Mouse (Mus musculus) forebrain, embryonic 13.5 days (tissue): ENCODE data around the gene 1700056E22Rik. TPM values are rescaled to one million over a fixed set of nuclear protein-coding genes. Genes with fewer than 3 reads are reported as not detected.

ENCODE experiments used
- ATAC-seq: fragments of 200-750 bp; cut with Nextera tagmentation; 2 replicates; pipeline ENCODE4 v1.8.0; 2017
- H3K27ac ChIP-seq: fragments of 300-500 bp; sonication (generic); 2 replicates; pipeline ENCODE4 v1.5.1; 2015; ENCODE audit warnings: inconsistent platforms, mild to moderate bottlenecking, moderate library complexity
- H3K27me3 ChIP-seq: fragments of 300-500 bp; sonication (generic); 2 replicates; pipeline ENCODE4 v1.6.1; 2015; ENCODE audit warnings: mild to moderate bottlenecking, inconsistent platforms
- H3K36me3 ChIP-seq: fragments of 300-500 bp; sonication (generic); 2 replicates; pipeline ENCODE4 v1.6.1; 2015; ENCODE audit warnings: mild to moderate bottlenecking, inconsistent platforms; ENCODE audit not compliant: poor library complexity, severe bottlenecking
- H3K4me1 ChIP-seq: fragments of 300-500 bp; sonication (generic); 2 replicates; pipeline ENCODE4 v1.6.1; 2015; ENCODE audit warnings: inconsistent platforms
- H3K4me2 ChIP-seq: fragments of 300-500 bp; sonication (generic); 2 replicates; pipeline ENCODE4 v1.6.1; 2015; ENCODE audit warnings: inconsistent platforms, mild to moderate bottlenecking, moderate library complexity
- H3K4me3 ChIP-seq: fragments of 300-500 bp; sonication (generic); 2 replicates; pipeline ENCODE4 v1.5.1; 2015; ENCODE audit warnings: mild to moderate bottlenecking, inconsistent platforms
- H3K9ac ChIP-seq: fragments of 300-500 bp; sonication (generic); 2 replicates; pipeline ENCODE4 v1.6.1; 2015; ENCODE audit warnings: mild to moderate bottlenecking, inconsistent platforms
- H3K9me3 ChIP-seq: fragments of 300-500 bp; sonication (generic); replicated peaks from 2 replicates; pipeline ENCODE4 v1.6.1; 2016; ENCODE audit warnings: inconsistent platforms
- WGBS: fragments of 180-500 bp; shearing (Covaris S2); methylation state at CpG from one replicate; pipeline ENCODE4 v1.1.7; 2015; 5-methylcytosine and 5-hydroxymethylcytosine counted together
- polyA plus RNA-seq: library from polyadenylated mRNA; unstranded; fragments of >200 nt; fragmentation: Nextera tagmentation; extraction: Ambion mirVana; gene quantifications from 2 replicates; pipeline ENCODE4 v1.2.1, GENCODE M21; 2015

The 1700056E22Rik gene
- polyA plus RNA-seq, 1 experiment from 2014 or later = 1.5 TPM

- no peak for ATAC-seq
- Histone ChIP-seq H3K4me3 (no peak overlapping the region), H3K9ac (no peak overlapping the region), H3K9me3 (no peaks in the 10 kb centered on the region), H3K4me1 (peaks cover 39% of the 10 kb centered on the region), H3K27me3 (no peaks in the 10 kb centered on the region), H3K27ac (no peak overlapping the region), H3K36me3 (no peaks in the 10 kb centered on the region), H3K4me2 (no peak overlapping the region)
- 77% methylated on average over 1 of the region's 1 CpGs for WGBS
Observed at GRCm38 (mm10) chr1:184061901-184062300, 27.8 kb upstream of the 1700056E22Rik start.

GRCm38 (mm10) chr1:184060828-184061734 lies 27.0 kb upstream of the 1700056E22Rik start:
- Histone ChIP-seq H3K27me3 (no peaks in the 10 kb centered on the region), H3K27ac (no peak overlapping the region), H3K4me2 (no peak overlapping the region), H3K36me3 (no peaks in the 10 kb centered on the region), H3K9me3 (no peaks in the 10 kb centered on the region), H3K4me3 (no peak overlapping the region), H3K4me1 (peaks cover 30% of the 10 kb centered on the region), H3K9ac (no peak overlapping the region)
- ATAC-seq = no peak
- 69% methylated on average over 4 of the region's 4 CpGs for WGBS

DNA sequence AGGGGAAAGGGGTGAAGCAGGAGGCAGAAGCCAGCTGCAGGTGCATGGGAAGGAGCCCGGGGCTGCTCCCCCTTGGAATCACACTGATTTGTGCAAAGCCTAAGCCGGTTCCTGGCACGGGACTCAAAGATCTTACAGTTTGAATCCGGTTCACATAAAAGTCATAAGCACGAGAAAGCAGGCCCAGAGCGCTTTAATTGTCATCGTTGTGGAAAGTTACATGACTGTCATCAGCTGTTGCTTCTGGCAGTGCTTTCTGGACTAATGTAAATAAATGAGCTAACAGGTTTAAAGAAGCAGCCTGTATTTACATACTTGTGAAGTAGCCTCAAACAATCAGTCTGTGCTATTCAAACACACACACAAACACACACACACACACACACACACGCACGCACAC lies 26.3 kb upstream of the 1700056E22Rik start:
- Histone ChIP-seq H3K27me3 (no peaks in the 10 kb centered on the region), H3K9me3 (no peaks in the 10 kb centered on the region), H3K4me1 (peaks cover 24% of the 10 kb centered on the region), H3K27ac (no peak overlapping the region), H3K36me3 (no peaks in the 10 kb centered on the region), H3K4me2 (no peak overlapping the region), H3K4me3 (no peak overlapping the region), H3K9ac (no peak overlapping the region)
- ATAC-seq = peak; percentile 46; the same call in 1 of the 2 replicates
- WGBS = 76% methylated on average over 9 of the region's 9 CpGs

GRCm38 (mm10) chr1:184059814-184060213 lies 25.7 kb upstream of the 1700056E22Rik start:
- H3K36me3 ChIP-seq = no peaks in the 10 kb centered on the region
- no peaks in the 10 kb centered on the region for H3K27me3 ChIP-seq
- no peak overlapping the region for H3K27ac ChIP-seq
- H3K9ac ChIP-seq = no peak overlapping the region
- H3K9me3 ChIP-seq = no peaks in the 10 kb centered on the region
- 93% methylated on average over 3 of the region's 3 CpGs for WGBS
- ATAC-seq = no peak
- H3K4me1 ChIP-seq = peaks cover 19% of the 10 kb centered on the region
- no peak overlapping the region for H3K4me2 ChIP-seq
- no peak overlapping the region for H3K4me3 ChIP-seq

GRCm38 (mm10) chr1:184058206-184058605 lies 24.1 kb upstream of the 1700056E22Rik start:
- Histone ChIP-seq H3K9me3 (no peaks in the 10 kb centered on the region), H3K4me3 (no peak overlapping the region), H3K4me1 (peaks cover 18% of the 10 kb centered on the region), H3K27ac (no peak overlapping the region), H3K36me3 (no peaks in the 10 kb centered on the region), H3K9ac (no peak overlapping the region), H3K27me3 (no peaks in the 10 kb centered on the region), H3K4me2 (no peak overlapping the region)
- no peak for ATAC-seq
- 96% methylated on average over 8 of the region's 8 CpGs for WGBS

DNA sequence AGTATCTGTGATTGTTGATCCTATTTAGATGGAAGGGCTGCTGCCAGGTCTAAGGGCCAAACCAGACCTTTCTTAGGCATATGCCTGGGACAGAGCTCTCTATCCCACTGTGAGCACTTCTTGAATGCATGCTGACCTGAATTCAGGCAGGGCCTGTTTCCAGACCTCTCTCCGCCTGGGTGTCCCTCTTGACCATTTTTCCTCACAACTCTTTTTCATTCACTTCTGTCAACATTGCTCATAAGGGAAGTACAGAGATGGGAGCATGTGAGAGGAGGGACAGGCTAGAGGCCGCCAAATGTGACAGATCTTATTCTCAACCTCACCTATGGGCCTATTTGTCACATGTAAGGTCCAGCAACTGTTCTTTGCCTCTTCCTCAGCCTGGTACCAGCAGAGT lies 20.1 kb upstream of the 1700056E22Rik start:
- no peaks in the 10 kb centered on the region for H3K9me3 ChIP-seq
- H3K36me3 ChIP-seq = no peaks in the 10 kb centered on the region
- H3K27ac ChIP-seq = no peak overlapping the region
- no peaks in the 10 kb centered on the region for H3K27me3 ChIP-seq
- no peak overlapping the region for H3K9ac ChIP-seq
- no peak overlapping the region for H3K4me2 ChIP-seq
- H3K4me1 ChIP-seq = peaks cover 18% of the 10 kb centered on the region
- no peak overlapping the region for H3K4me3 ChIP-seq
- 76% methylated on average over 2 of the region's 2 CpGs for WGBS
- no peak for ATAC-seq

GRCm38 (mm10) chr1:184053711-184054110 lies 19.6 kb upstream of the 1700056E22Rik start:
- Histone ChIP-seq H3K4me2 (no peak overlapping the region), H3K27me3 (no peaks in the 10 kb centered on the region), H3K4me3 (no peak overlapping the region), H3K9ac (no peak overlapping the region), H3K36me3 (no peaks in the 10 kb centered on the region), H3K27ac (no peak overlapping the region), H3K9me3 (no peaks in the 10 kb centered on the region), H3K4me1 (peaks cover 18% of the 10 kb centered on the region)
- no peak for ATAC-seq
- 87% methylated on average over 4 of the region's 4 CpGs for WGBS

DNA sequence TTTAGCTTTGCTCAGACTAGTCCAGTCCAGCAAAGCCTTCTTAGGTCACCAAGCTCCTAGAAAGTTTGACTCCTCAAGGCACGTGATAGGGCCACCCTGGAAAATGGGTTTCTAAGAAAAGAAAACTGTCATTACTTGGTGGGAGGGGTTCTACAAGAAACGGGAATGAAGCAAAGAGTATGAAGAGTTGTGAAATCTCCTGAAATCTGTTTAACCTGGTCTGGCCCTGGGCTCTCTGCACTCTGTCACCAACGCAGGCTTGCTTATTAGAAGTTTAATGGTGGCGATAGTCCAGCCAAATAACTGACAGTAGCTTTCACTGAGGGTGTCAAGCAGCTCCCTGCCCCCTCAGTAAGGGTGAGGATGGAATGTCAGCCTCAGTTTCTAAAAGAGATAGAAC lies 19.0 kb upstream of the 1700056E22Rik start:
- Histone ChIP-seq H3K4me1 (peaks cover 18% of the 10 kb centered on the region), H3K9ac (no peak overlapping the region), H3K27me3 (no peaks in the 10 kb centered on the region), H3K4me3 (no peak overlapping the region), H3K4me2 (no peak overlapping the region), H3K36me3 (no peaks in the 10 kb centered on the region), H3K27ac (no peak overlapping the region), H3K9me3 (no peaks in the 10 kb centered on the region)
- WGBS = 87% methylated on average over 4 of the region's 4 CpGs
- no peak for ATAC-seq

- H3K36me3 ChIP-seq = no peaks in the 10 kb centered on the region
- WGBS = 79% methylated on average over 4 of the region's 4 CpGs
Observed at GRCm38 (mm10) chr1:184052331-184052730, 18.2 kb upstream of the 1700056E22Rik start.

DNA sequence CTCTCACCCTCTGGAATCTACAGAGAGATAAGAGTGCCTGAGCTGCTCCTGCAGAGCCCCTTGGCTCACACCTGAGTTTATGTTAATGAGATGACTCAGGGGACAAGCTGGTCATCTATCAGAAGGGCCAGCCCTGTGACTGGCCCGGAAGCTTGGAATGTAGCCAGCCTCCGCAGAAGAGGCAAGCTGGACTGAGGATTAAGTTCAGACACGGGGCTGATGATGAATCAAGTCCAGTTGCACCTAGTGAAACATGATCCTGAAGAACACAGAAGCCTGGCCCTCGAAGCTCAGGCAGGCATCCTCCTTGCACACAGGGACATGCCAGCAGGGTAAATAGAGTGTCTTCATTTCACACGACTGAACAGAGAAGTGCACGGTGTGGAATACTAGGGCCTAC lies 17.7 kb upstream of the 1700056E22Rik start:
- no peak overlapping the region for H3K4me2 ChIP-seq

More at GRCm38 (mm10) chr1:184052331-184052730, 18.2 kb upstream of the 1700056E22Rik start:
- Histone ChIP-seq H3K4me2 (no peak overlapping the region), H3K9ac (no peak overlapping the region), H3K4me3 (no peak overlapping the region), H3K4me1 (peaks cover 18% of the 10 kb centered on the region), H3K27me3 (no peaks in the 10 kb centered on the region), H3K27ac (no peak overlapping the region), H3K9me3 (no peaks in the 10 kb centered on the region)
- ATAC-seq = no peak

GRCm38 (mm10) chr1:184051286-184051685 lies 17.2 kb upstream of the 1700056E22Rik start:
- no peak for ATAC-seq
- Histone ChIP-seq H3K9ac (no peak overlapping the region), H3K4me1 (peaks cover 19% of the 10 kb centered on the region), H3K4me2 (no peak overlapping the region), H3K27ac (no peak overlapping the region), H3K9me3 (no peaks in the 10 kb centered on the region), H3K36me3 (no peaks in the 10 kb centered on the region), H3K4me3 (no peak overlapping the region), H3K27me3 (no peaks in the 10 kb centered on the region)
- WGBS = 78% methylated on average over 1 of the region's 1 CpGs

More for the DNA sequence above, 17.7 kb upstream of the 1700056E22Rik start:
- no peaks in the 10 kb centered on the region for H3K27me3 ChIP-seq
- 45% methylated on average over 6 of the region's 6 CpGs for WGBS
- H3K9me3 ChIP-seq = no peaks in the 10 kb centered on the region
- H3K27ac ChIP-seq = no peak overlapping the region
- no peak for ATAC-seq
- peaks cover 18% of the 10 kb centered on the region for H3K4me1 ChIP-seq
- no peaks in the 10 kb centered on the region for H3K36me3 ChIP-seq
- no peak overlapping the region for H3K4me3 ChIP-seq
- no peak overlapping the region for H3K9ac ChIP-seq

DNA sequence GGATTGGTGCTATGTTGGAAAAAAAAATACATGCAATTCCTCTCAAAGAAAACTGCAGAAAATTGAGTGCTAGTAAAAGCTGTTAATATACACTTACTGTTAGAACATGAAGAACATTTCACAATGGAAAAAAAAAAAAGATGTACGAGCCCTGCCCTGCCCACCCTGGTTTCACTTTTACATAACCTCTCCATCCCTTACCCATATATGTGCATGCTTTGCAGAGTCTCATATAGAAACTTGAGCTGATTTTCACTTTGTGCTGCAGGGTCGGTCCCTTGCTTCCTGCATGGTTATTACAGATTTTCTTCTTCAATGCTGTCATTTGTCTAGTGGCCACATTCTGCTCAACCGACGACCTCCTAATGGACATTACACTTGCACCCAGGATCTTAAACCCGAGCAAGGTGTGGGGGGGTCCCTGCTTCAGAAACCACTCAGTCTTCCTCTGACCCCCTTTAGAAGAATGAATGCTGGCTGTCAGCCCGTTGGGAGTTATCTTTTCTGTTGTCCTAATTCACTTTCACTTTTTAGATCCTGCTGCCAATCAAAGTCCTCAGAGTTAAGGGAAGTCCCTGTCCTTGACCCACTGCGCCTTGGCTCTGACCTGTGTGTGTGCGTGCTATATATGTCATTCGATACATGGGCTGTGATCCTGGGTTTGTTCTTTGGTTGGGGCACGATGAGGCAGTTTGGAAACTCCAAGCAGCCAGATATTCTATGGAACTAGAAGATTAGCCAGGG lies 14.7 kb upstream of the 1700056E22Rik start:
- H3K4me3 ChIP-seq = no peak overlapping the region
- WGBS = 86% methylated on average over 10 of the region's 10 CpGs
- H3K9me3 ChIP-seq = no peaks in the 10 kb centered on the region
- no peak overlapping the region for H3K4me2 ChIP-seq
- peaks cover 18% of the 10 kb centered on the region for H3K4me1 ChIP-seq
- no peak for ATAC-seq
- no peaks in the 10 kb centered on the region for H3K27me3 ChIP-seq
- no peak overlapping the region for H3K27ac ChIP-seq
- no peak overlapping the region for H3K9ac ChIP-seq
- no peaks in the 10 kb centered on the region for H3K36me3 ChIP-seq
